Mouse (Mus musculus) stomach, embryonic 15.5 days (tissue): ENCODE measurements around the gene 1700025G04Rik. TPM values are rescaled to one million over a fixed set of nuclear protein-coding genes. Genes with fewer than 3 reads are reported as not detected.

Source experiments
- ATAC-seq: fragments of 200-750 bp; cut with Nextera tagmentation; 2 replicates; pipeline ENCODE4 v1.8.0; 2017; ENCODE audit warnings: low read depth, moderate number of reproducible peaks, moderate TSS enrichment; ENCODE audit not compliant: insufficient read depth, low FRiP score
- H3K27ac ChIP-seq: fragments of 300-500 bp; sonication (generic); 2 replicates; pipeline ENCODE4 v1.5.1; 2015; ENCODE audit warnings: mild to moderate bottlenecking, inconsistent platforms
- H3K27me3 ChIP-seq: fragments of 300-500 bp; sonication (generic); replicated peaks from 2 replicates; pipeline ENCODE4 v1.6.1; 2015; ENCODE audit warnings: inconsistent platforms
- H3K36me3 ChIP-seq: fragments of 300-500 bp; sonication (generic); 2 replicates; pipeline ENCODE4 v1.6.1; 2015; ENCODE audit warnings: inconsistent platforms
- H3K4me1 ChIP-seq: fragments of 300-500 bp; sonication (generic); 2 replicates; pipeline ENCODE4 v1.6.1; 2015; ENCODE audit warnings: inconsistent platforms
- H3K4me2 ChIP-seq: fragments of 300-500 bp; sonication (generic); 2 replicates; pipeline ENCODE4 v1.6.1; 2015; ENCODE audit warnings: mild to moderate bottlenecking, inconsistent platforms
- H3K4me3 ChIP-seq: fragments of 300-500 bp; sonication (generic); replicated peaks from 2 replicates; pipeline ENCODE4 v1.5.1; 2015; ENCODE audit warnings: inconsistent platforms
- H3K9ac ChIP-seq: fragments of 300-500 bp; sonication (generic); 2 replicates; pipeline ENCODE4 v1.6.1; 2015; ENCODE audit warnings: inconsistent platforms
- H3K9me3 ChIP-seq: fragments of 300-500 bp; sonication (generic); 2 replicates; pipeline ENCODE4 v1.6.1; 2016; ENCODE audit warnings: inconsistent platforms
- WGBS: fragments of 180-500 bp; shearing (Covaris S2); methylation state at CpG from one replicate; pipeline ENCODE4 v1.1.7; 2015; 5-methylcytosine and 5-hydroxymethylcytosine counted together
- polyA plus RNA-seq: library from polyadenylated mRNA; unstranded; fragments of >200 nt; fragmentation: Nextera tagmentation; extraction: Ambion mirVana; gene quantifications from 2 replicates; pipeline ENCODE4 v1.2.1, GENCODE M21; 2015

Gene 1700025G04Rik
- polyA plus RNA-seq, 1 experiment from 2014 or later: 35.2 TPM

- H3K9ac ChIP-seq: no peak overlapping the region
- no peak overlapping the region; the same call in 1 of the 2 replicates for H3K4me2 ChIP-seq
- 46% methylated on average over 4 of the region's 4 CpGs for WGBS
- H3K27ac ChIP-seq: no peak overlapping the region
- peaks cover 26% of the 10 kb centered on the region for H3K4me1 ChIP-seq
- no peak for ATAC-seq
- H3K4me3 ChIP-seq: no peak overlapping the region
- H3K9me3 ChIP-seq: no peaks in the 10 kb centered on the region
- no peaks in the 10 kb centered on the region for H3K27me3 ChIP-seq
- H3K36me3 ChIP-seq: no peaks in the 10 kb centered on the region
These were observed 142.4 kb downstream of the 1700025G04Rik start for GRCm38 (mm10) chr1:151947571-151947970.

- Histone ChIP-seq H3K9ac (no peak overlapping the region), H3K9me3 (no peaks in the 10 kb centered on the region), H3K4me1 (peaks cover 30% of the 10 kb centered on the region), H3K4me3 (no peak overlapping the region), H3K27me3 (no peaks in the 10 kb centered on the region), H3K27ac (no peak overlapping the region), H3K4me2 (no peak overlapping the region), H3K36me3 (no peaks in the 10 kb centered on the region)
- WGBS: 57% methylated on average over 10 of the region's 10 CpGs
- ATAC-seq: no peak
These were observed 145.3 kb downstream of the 1700025G04Rik start for GRCm38 (mm10) chr1:151944457-151945223.

GRCm38 (mm10) chr1:151943681-151944237, 146.2 kb downstream of the 1700025G04Rik start:
- ATAC-seq: no peak
- Histone ChIP-seq H3K9ac (no peak overlapping the region), H3K4me2 (no peak overlapping the region), H3K4me1 (peaks cover 28% of the 10 kb centered on the region), H3K27me3 (no peaks in the 10 kb centered on the region), H3K36me3 (no peaks in the 10 kb centered on the region), H3K4me3 (no peak overlapping the region), H3K9me3 (no peaks in the 10 kb centered on the region), H3K27ac (no peak overlapping the region)
- WGBS: 52% methylated on average over 8 of the region's 8 CpGs

- Histone ChIP-seq H3K27me3 (no peaks in the 10 kb centered on the region), H3K9ac (no peak overlapping the region), H3K4me3 (no peak overlapping the region), H3K4me1 (peaks cover 24% of the 10 kb centered on the region), H3K4me2 (no peak overlapping the region), H3K9me3 (no peaks in the 10 kb centered on the region), H3K27ac (no peak overlapping the region), H3K36me3 (no peaks in the 10 kb centered on the region)
- 44% methylated on average over 11 of the region's 11 CpGs for WGBS
- peak; percentile 15; the same call in 1 of the 2 replicates for ATAC-seq
These were observed 146.8 kb downstream of the 1700025G04Rik start for GRCm38 (mm10) chr1:151942972-151943654.

- Histone ChIP-seq H3K9me3 (no peaks in the 10 kb centered on the region), H3K27me3 (no peaks in the 10 kb centered on the region), H3K36me3 (no peaks in the 10 kb centered on the region), H3K4me3 (no peak overlapping the region), H3K9ac (no peak overlapping the region), H3K4me1 (peaks cover 14% of the 10 kb centered on the region), H3K27ac (no peak overlapping the region), H3K4me2 (no peak overlapping the region)
- no peak; the same call in 1 of the 2 replicates for ATAC-seq
- WGBS: 39% methylated on average over 8 of the region's 8 CpGs
These were observed 149.9 kb downstream of the 1700025G04Rik start for GRCm38 (mm10) chr1:151939987-151940386.

GRCm38 (mm10) chr1:151939510-151939909, 150.4 kb downstream of the 1700025G04Rik start:
- 58% methylated on average over 6 of the region's 6 CpGs for WGBS
- no peak overlapping the region for H3K4me2 ChIP-seq
- H3K27me3 ChIP-seq: no peaks in the 10 kb centered on the region
- H3K4me3 ChIP-seq: no peak overlapping the region
- H3K9me3 ChIP-seq: no peaks in the 10 kb centered on the region
- ATAC-seq: no peak
- H3K9ac ChIP-seq: no peak overlapping the region
- H3K36me3 ChIP-seq: no peaks in the 10 kb centered on the region
- H3K27ac ChIP-seq: no peak overlapping the region
- H3K4me1 ChIP-seq: peaks cover 14% of the 10 kb centered on the region

GRCm38 (mm10) chr1:151933605-151934004, 156.3 kb downstream of the 1700025G04Rik start:
- Histone ChIP-seq H3K36me3 (no peaks in the 10 kb centered on the region), H3K27me3 (no peaks in the 10 kb centered on the region), H3K27ac (no peak overlapping the region), H3K4me1 (no peaks in the 10 kb centered on the region), H3K9ac (no peak overlapping the region), H3K4me3 (no peak overlapping the region), H3K9me3 (no peaks in the 10 kb centered on the region), H3K4me2 (no peak overlapping the region)
- ATAC-seq: no peak
- 73% methylated on average over 6 of the region's 6 CpGs for WGBS

- peak overlapping the region; percentile 35; the same call in 1 of the 2 replicates for H3K27ac ChIP-seq
- WGBS: 44% methylated on average over 8 of the region's 8 CpGs
- H3K4me1 ChIP-seq: no peaks in the 10 kb centered on the region
- no peak overlapping the region for H3K9ac ChIP-seq
- no peaks in the 10 kb centered on the region for H3K9me3 ChIP-seq
- no peak for ATAC-seq
- no peaks in the 10 kb centered on the region for H3K27me3 ChIP-seq
- no peak overlapping the region for H3K4me2 ChIP-seq
- no peaks in the 10 kb centered on the region for H3K36me3 ChIP-seq
- H3K4me3 ChIP-seq: no peak overlapping the region
These were observed 163.1 kb downstream of the 1700025G04Rik start for GRCm38 (mm10) chr1:151926826-151927225.

GRCm38 (mm10) chr1:151926141-151926540, 163.8 kb downstream of the 1700025G04Rik start:
- H3K4me3 ChIP-seq: no peak overlapping the region
- WGBS: 56% methylated on average over 4 of the region's 4 CpGs
- no peak overlapping the region for H3K9ac ChIP-seq
- no peaks in the 10 kb centered on the region for H3K4me1 ChIP-seq
- no peak overlapping the region for H3K4me2 ChIP-seq
- H3K36me3 ChIP-seq: no peaks in the 10 kb centered on the region
- no peak overlapping the region for H3K27ac ChIP-seq
- ATAC-seq: no peak
- H3K27me3 ChIP-seq: no peaks in the 10 kb centered on the region
- no peaks in the 10 kb centered on the region for H3K9me3 ChIP-seq

- WGBS: 68% methylated on average over 7 of the region's 7 CpGs
- H3K27ac ChIP-seq: no peak overlapping the region
These were observed 164.2 kb downstream of the 1700025G04Rik start for GRCm38 (mm10) chr1:151925738-151926137.

GRCm38 (mm10) chr1:151918806-151919357, 171.0 kb downstream of the 1700025G04Rik start:
- Histone ChIP-seq H3K4me1 (no peaks in the 10 kb centered on the region), H3K4me2 (no peak overlapping the region), H3K9me3 (no peaks in the 10 kb centered on the region), H3K27ac (no peak overlapping the region), H3K27me3 (no peaks in the 10 kb centered on the region), H3K9ac (no peak overlapping the region), H3K36me3 (no peaks in the 10 kb centered on the region), H3K4me3 (no peak overlapping the region)
- WGBS: 71% methylated on average over 9 of the region's 9 CpGs
- no peak for ATAC-seq

More at GRCm38 (mm10) chr1:151925738-151926137, 164.2 kb downstream of the 1700025G04Rik start:
- ATAC-seq: no peak
- H3K4me3 ChIP-seq: no peak overlapping the region
- H3K4me2 ChIP-seq: no peak overlapping the region
- no peak overlapping the region for H3K9ac ChIP-seq
- no peaks in the 10 kb centered on the region for H3K27me3 ChIP-seq
- no peaks in the 10 kb centered on the region for H3K9me3 ChIP-seq
- no peaks in the 10 kb centered on the region for H3K4me1 ChIP-seq
- H3K36me3 ChIP-seq: no peaks in the 10 kb centered on the region

GRCm38 (mm10) chr1:151917736-151918135, 172.2 kb downstream of the 1700025G04Rik start:
- no peaks in the 10 kb centered on the region for H3K9me3 ChIP-seq
- no peaks in the 10 kb centered on the region for H3K4me1 ChIP-seq
- H3K4me2 ChIP-seq: no peak overlapping the region
- no peak overlapping the region for H3K4me3 ChIP-seq
- H3K27ac ChIP-seq: no peak overlapping the region
- no peak overlapping the region for H3K9ac ChIP-seq
- no peaks in the 10 kb centered on the region for H3K36me3 ChIP-seq
- H3K27me3 ChIP-seq: no peaks in the 10 kb centered on the region
- 94% methylated on average over 3 of the region's 3 CpGs for WGBS
- no peak for ATAC-seq
